Mouse (Mus musculus) limb, embryonic 14.5 days (tissue): ENCODE data around the gene Gm26920. TPM values are rescaled to one million over a fixed set of nuclear protein-coding genes. Genes with fewer than 3 reads are reported as not detected.
A peak's percentile ranks its signal among the peaks of the same experiment; 100 is the strongest.

Experiments used
- ATAC-seq: fragments of 200-750 bp; cut with Nextera tagmentation; 2 replicates; pipeline ENCODE4 v1.8.0; 2017; ENCODE audit warnings: low read depth, moderate number of reproducible peaks, moderate TSS enrichment; ENCODE audit not compliant: low FRiP score
- DNase-seq: peaks from one replicate; pipeline ENCODE4 v3.0.0-alpha.2; 2015; ENCODE audit warnings: low spot score
- H3K27ac ChIP-seq: fragments of 300-500 bp; sonication (generic); replicated peaks from 2 replicates; pipeline ENCODE4 v1.5.1; 2014; ENCODE audit warnings: low read depth, mild to moderate bottlenecking, low read length, moderate library complexity, mixed read lengths
- H3K27me3 ChIP-seq: fragments of 300-500 bp; sonication (generic); 2 replicates; pipeline ENCODE4 v1.6.1; 2014; ENCODE audit warnings: low read length, mixed read lengths; ENCODE audit not compliant: control insufficient read depth, insufficient read depth
- H3K36me3 ChIP-seq: fragments of 300-500 bp; sonication (generic); 2 replicates; pipeline ENCODE4 v1.6.1; 2014; ENCODE audit warnings: mild to moderate bottlenecking, low read length, moderate library complexity, mixed read lengths; ENCODE audit not compliant: control insufficient read depth, insufficient read depth
- H3K4me1 ChIP-seq: fragments of 300-500 bp; sonication (generic); 2 replicates; pipeline ENCODE4 v1.6.1; 2014; ENCODE audit warnings: antibody characterized with exemption, low read length, mixed read lengths; ENCODE audit not compliant: control insufficient read depth, insufficient read depth
- H3K4me2 ChIP-seq: fragments of 300-500 bp; sonication (generic); replicated peaks from 2 replicates; pipeline ENCODE4 v1.6.1; 2014; ENCODE audit warnings: low read depth, mild to moderate bottlenecking, low read length, moderate library complexity; ENCODE audit not compliant: severe bottlenecking
- H3K4me3 ChIP-seq: fragments of 300-500 bp; sonication (generic); replicated peaks from 2 replicates; pipeline ENCODE4 v1.5.1; 2014; ENCODE audit warnings: low read length
- H3K9ac ChIP-seq: fragments of 300-500 bp; sonication (generic); 2 replicates; pipeline ENCODE4 v1.6.1; 2014; ENCODE audit warnings: mild to moderate bottlenecking, low read depth, low read length, moderate library complexity; ENCODE audit not compliant: severe bottlenecking
- H3K9me3 ChIP-seq: fragments of 300-500 bp; sonication (generic); 2 replicates; pipeline ENCODE4 v1.6.1; 2016; ENCODE audit warnings: low read length; ENCODE audit not compliant: control insufficient read depth
- POLR2A ChIP-seq: fragments of 200-500 bp; IDR thresholded peaks from 2 replicates; pipeline ENCODE4 v1.8.0; 2012; ENCODE audit warnings: inconsistent platforms, mild to moderate bottlenecking, moderate library complexity, borderline replicate concordance; ENCODE audit not compliant: insufficient read depth, insufficient read length; ENCODE audit errors: extremely low read depth
- WGBS: fragments of 180-500 bp; shearing (Covaris S2); extraction: QIAGEN DNeasy Blood & Tissue Kit; methylation state at CpG from one replicate; pipeline ENCODE4 v1.1.7; 2014; 5-methylcytosine and 5-hydroxymethylcytosine counted together
- polyA plus RNA-seq, 2 experiments: library from polyadenylated mRNA; depleted of rRNA in 1 of 2; stranded (reverse) in 1 of 2; unstranded in 1 of 2; fragments of >200 nt; fragmentation: Nextera tagmentation in 1 of 2; extraction: Ambion mirVana in 1 of 2; gene quantifications; 2 replicates each; pipeline versions ENCODE4 v1.2.1 to v1.2.3; 2012 to 2014

Gm26920 gene
- polyA plus RNA-seq, 2 experiments, result 1.2 to 3.6 TPM

DNA sequence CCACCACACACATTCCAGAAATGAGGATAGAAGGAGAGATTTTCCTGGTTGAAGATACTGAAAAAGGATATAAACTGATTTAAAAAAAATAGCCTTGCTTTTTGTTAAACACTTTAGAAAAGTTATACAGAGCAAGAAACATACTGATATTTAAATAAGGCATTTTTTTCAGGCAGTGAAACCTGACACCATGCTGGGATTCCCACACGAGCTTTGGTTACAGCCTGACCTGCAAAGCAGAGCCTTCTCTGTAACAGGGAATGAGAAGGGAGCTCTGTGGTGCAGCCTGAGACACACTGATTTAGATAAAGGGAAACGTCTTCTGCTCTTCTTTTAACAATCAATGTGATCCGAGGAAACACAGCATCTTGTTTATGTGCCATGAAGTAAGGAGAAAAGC lies 36.6 kb downstream of the Gm26920 start:
- no peak for TF ChIP-seq POLR2A
- Histone ChIP-seq H3K4me1 (peaks cover 13% of the 10 kb centered on the region), H3K27me3 (no peaks in the 10 kb centered on the region), H3K9ac (no peak overlapping the region), H3K4me3 (no peak overlapping the region), H3K36me3 (peaks cover 29% of the 10 kb centered on the region), H3K27ac (peak overlapping the region; percentile 58), H3K9me3 (no peaks in the 10 kb centered on the region), H3K4me2 (no peak overlapping the region)
- peak; percentile 39 for DNase-seq
- 6% methylated on average over 3 of the region's 3 CpGs for WGBS
- peak; percentile 31; the same call in 1 of the 2 replicates for ATAC-seq

DNA sequence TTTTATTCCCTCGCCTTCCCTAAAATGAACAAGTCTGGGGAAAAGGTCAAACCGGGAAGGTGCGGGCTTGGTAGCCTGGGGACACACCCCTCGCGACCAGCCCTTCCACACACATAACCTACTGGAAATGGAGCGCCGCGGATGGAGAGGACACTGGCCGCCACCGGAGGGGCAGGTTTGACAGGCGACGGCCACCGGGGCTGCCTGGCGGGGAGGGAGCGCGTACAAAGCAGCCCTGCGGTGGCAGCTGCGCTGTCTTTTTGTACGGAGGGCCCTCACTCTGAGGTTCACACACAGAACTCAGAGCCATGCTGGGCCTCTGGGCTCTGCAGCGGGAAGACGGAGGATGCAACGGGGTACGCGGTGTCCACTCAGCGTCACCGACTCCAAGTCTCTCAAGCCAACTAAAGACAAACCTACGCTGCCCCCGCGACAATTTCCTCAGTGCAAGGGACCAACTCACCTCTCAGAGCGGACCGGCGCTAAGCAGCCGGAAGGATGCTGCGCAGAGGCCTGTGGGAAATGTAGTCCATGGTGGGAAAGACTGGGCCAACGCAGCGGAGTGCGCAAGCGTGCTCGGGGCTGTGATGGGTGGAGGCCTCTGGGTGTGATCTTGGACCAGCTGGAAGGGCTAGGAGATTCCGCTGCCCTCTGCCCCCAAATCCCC lies 39.2 kb downstream of the Gm26920 start, which contains the start of gene Zfp14:
TSS of gene Zfp14 (minus strand) at position 499 of the 667 bp plus-strand sequence.
- Histone ChIP-seq H3K4me3 (peak within 1 kb of the TSS; percentile 66), H3K9me3 (no peaks in the 10 kb centered on the region), H3K36me3 (0 out of 2 replicates have a peak, but pooled peaks cover 10% of the 10 kb centered on the region), H3K9ac (peak within 1 kb of the TSS; percentile 78), H3K27me3 (no peaks in the 10 kb centered on the region), H3K4me1 (peaks cover 13% of the 10 kb centered on the region), H3K27ac (peak within 1 kb of the TSS; percentile 71), H3K4me2 (peak within 1 kb of the TSS; percentile 75)
- TF ChIP-seq POLR2A, result peak; percentile 77; the same call in 1 of the 2 replicates
- peak; percentile 90 for DNase-seq
- ATAC-seq, result peak; percentile 95
- under 1% methylated on average over 32 of the region's 40 CpGs for WGBS

DNA sequence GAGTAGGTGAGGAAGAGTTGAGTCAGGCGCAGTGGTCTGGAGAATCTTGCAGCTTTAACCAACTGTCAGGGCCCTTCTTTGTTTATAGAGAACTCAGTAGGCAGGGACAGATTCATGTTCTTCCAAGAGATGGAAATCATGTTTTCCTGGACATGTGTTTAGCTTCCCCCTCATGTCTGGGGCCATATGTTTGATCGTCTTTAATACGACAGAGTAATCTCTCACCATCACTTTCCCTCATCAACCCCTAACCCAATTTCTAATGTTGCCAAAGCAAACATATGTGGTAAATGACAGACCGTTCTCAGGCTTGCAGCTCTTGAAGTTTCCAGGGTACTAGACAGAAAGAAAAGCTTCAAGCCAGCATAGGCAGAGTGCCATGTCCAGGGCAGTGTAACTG lies 42.1 kb downstream of the Gm26920 start:
- Histone ChIP-seq H3K4me3 (no peak overlapping the region), H3K4me1 (peaks cover 9% of the 10 kb centered on the region; the same call in 1 of the 2 replicates), H3K9me3 (no peaks in the 10 kb centered on the region), H3K27me3 (no peaks in the 10 kb centered on the region), H3K36me3 (no peaks in the 10 kb centered on the region), H3K4me2 (no peak overlapping the region), H3K27ac (no peak overlapping the region), H3K9ac (no peak overlapping the region)
- no peak for TF ChIP-seq POLR2A
- WGBS, result 88% methylated on average over 4 of the region's 4 CpGs
- ATAC-seq, result no peak
- DNase-seq, result no peak

DNA sequence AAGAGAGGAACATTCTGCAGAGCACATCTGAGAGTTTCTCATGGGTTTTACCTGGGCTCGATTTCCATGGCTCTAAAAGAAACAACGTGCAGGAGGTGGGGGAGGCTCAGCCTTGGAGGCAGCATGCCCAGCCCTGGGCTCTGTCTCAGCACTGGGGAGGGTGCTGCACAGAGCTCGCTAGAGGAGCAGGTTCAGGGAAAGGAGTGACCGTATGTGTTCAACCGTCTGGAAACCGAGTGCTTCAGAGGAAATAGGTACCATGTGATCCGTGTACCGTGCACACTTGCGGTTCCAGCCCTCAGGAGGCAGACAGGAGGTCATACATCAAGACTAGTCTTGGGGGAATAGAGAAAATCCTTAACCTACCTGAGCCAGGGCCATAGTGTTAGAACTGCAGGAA lies 45.9 kb downstream of the Gm26920 start:
- no peak overlapping the region for H3K9ac ChIP-seq
- no peak for ATAC-seq
- WGBS, result 43% methylated on average over 9 of the region's 9 CpGs

DNA sequence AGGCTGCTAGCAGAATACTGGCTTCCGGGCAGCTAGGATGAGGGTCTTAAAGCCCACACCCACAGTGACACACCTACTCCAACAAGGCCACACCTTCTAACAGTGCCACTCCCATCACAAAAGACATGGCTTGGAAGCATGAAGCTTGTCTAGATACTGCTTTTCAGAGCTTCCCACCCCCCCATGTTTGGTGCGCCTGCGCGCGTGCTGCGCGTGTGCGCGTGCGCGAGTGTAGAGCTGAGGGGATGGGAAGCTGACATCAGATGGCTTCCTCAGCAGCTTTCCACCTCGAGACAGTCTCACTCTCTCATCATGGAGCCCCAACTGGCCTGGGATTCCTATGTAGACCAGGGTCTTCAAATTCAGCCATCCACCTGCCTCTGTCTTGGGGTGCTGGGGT lies 55.9 kb downstream of the Gm26920 start:
- no peak overlapping the region for H3K9ac ChIP-seq
- H3K9me3 ChIP-seq, result no peaks in the 10 kb centered on the region
- peaks cover 22% of the 10 kb centered on the region for H3K36me3 ChIP-seq
- no peak overlapping the region for H3K27ac ChIP-seq
- no peaks in the 10 kb centered on the region for H3K27me3 ChIP-seq
- no peak overlapping the region for H3K4me3 ChIP-seq
- WGBS, result 91% methylated on average over 12 of the region's 12 CpGs
- ATAC-seq, result no peak
- DNase-seq, result no peak
- H3K4me1 ChIP-seq, result no peaks in the 10 kb centered on the region
- H3K4me2 ChIP-seq, result no peak overlapping the region
- no peak for TF ChIP-seq POLR2A

More for the DNA sequence above, 45.9 kb downstream of the Gm26920 start:
- H3K4me2 ChIP-seq, result no peak overlapping the region
- TF ChIP-seq POLR2A, result no peak
- no peaks in the 10 kb centered on the region for H3K27me3 ChIP-seq
- no peak for DNase-seq
- no peaks in the 10 kb centered on the region for H3K9me3 ChIP-seq
- H3K4me1 ChIP-seq, result no peaks in the 10 kb centered on the region
- no peak overlapping the region for H3K4me3 ChIP-seq
- H3K27ac ChIP-seq, result no peak overlapping the region
- 0 out of 2 replicates have a peak, but pooled peaks cover 3% of the 10 kb centered on the region for H3K36me3 ChIP-seq
